Mouse (Mus musculus): ENCODE measurements around the gene C2cd4c.

The C2cd4c gene

GRCm38 (mm10) chr10:79613578-79614304 lies at the start of gene C2cd4c:
C2cd4c (minus strand) TSS chr10:79614025.
- DNase-seq (ENCODE audit: low read depth, low spot score) = peak; percentile 96

- DNase-seq (ENCODE audit: low read depth, low spot score) = peak; percentile 74
These were observed 48.0 kb upstream of the C2cd4c start for GRCm38 (mm10) chr10:79661861-79662260.

DNA sequence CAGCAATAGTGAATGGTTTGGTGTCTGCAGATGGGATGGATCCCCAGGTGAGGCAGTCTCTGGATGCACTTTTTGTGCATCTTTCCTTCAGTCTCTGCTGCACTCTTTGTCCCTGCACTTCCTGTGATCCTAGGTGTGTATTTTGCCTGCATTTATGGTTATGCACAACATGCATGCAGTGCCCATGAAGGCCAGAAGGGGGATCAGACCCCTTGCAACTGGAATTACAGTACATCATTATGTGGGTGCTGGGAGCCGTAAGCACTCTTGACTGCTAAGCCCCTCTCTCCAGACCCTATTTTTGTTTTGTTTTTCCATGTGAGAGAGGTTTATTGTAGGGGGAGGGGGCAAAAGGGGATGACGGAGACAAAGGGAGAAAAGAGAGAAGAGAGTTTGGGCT lies 46.5 kb upstream of the C2cd4c start:
- DNase-seq (ENCODE audit: low read depth, low spot score) = no peak

- DNase-seq (ENCODE audit: low read depth, low spot score) = peak; percentile 74
These were observed 45.0 kb upstream of the C2cd4c start for GRCm38 (mm10) chr10:79658829-79659228.

DNA sequence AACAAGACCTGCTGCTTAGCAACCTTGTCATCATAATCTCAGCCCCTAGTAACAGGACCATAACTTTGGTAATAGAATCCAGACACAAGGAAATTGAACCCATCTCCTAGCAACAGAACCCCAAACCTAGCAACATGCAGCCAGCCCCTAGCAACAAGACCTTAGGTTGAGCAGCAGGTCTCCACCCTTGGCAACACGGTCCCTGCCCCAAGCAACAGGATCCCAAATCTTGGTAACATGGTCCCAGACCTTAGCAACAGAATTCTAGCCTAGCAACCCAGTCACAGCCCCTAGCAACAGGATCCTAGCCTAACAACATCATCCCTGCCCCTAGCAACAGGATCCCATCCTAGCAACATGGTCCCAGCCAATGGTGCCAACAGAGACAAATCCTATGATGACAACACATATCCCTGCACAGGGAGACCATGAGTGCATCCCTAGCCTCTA lies 41.1 kb upstream of the C2cd4c start:
- no peak for DNase-seq (ENCODE audit: low read depth, low spot score)

GRCm38 (mm10) chr10:79652789-79653188 lies 39.0 kb upstream of the C2cd4c start:
- DNase-seq (ENCODE audit: low read depth, low spot score) = no peak

- DNase-seq (ENCODE audit: low read depth, low spot score) = peak; percentile 79
These were observed 35.4 kb upstream of the C2cd4c start for GRCm38 (mm10) chr10:79649070-79649751.

- DNase-seq (ENCODE audit: low read depth, low spot score) = no peak
These were observed 31.9 kb upstream of the C2cd4c start, which contains the start of gene Odf3l2 for GRCm38 (mm10) chr10:79645711-79646110. Odf3l2 (minus strand) TSS chr10:79645738.

DNA sequence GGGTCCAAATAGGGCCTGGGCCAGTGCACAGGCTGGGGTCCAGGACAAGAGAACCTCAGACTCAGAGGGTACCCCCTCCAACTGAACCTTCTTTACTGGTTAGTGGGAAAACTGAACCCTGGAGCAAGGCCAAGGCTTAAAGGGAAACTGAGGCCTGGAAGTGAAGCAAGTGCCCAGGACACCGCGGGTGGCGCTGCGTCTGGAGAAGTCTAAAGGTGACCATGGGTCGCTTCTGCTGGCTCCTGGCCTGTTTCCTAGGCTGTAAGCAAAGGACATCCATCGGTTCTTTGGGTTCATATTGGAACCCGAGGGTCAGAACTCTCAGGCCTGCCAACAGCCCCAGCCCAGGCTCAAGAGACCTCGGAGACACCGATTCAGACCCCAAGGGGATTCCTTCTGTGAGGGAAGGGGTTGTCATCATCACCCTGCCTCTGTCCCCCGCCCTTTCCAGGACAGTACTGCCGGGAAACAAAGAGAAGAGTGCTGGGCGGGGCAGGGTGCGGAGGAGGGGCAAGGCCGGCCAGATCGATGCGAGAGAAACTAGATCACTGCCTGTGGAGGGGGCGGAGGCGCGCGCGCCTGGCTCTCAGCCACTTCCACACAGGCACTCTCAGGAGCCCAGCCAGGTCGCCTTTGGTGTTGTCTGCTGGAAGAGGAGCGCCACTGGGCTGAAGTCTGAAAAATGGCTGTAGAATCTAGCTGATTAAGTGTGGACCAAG lies 24.8 kb upstream of the C2cd4c start:
- peak; percentile 87 for DNase-seq (ENCODE audit: low read depth, low spot score)

DNA sequence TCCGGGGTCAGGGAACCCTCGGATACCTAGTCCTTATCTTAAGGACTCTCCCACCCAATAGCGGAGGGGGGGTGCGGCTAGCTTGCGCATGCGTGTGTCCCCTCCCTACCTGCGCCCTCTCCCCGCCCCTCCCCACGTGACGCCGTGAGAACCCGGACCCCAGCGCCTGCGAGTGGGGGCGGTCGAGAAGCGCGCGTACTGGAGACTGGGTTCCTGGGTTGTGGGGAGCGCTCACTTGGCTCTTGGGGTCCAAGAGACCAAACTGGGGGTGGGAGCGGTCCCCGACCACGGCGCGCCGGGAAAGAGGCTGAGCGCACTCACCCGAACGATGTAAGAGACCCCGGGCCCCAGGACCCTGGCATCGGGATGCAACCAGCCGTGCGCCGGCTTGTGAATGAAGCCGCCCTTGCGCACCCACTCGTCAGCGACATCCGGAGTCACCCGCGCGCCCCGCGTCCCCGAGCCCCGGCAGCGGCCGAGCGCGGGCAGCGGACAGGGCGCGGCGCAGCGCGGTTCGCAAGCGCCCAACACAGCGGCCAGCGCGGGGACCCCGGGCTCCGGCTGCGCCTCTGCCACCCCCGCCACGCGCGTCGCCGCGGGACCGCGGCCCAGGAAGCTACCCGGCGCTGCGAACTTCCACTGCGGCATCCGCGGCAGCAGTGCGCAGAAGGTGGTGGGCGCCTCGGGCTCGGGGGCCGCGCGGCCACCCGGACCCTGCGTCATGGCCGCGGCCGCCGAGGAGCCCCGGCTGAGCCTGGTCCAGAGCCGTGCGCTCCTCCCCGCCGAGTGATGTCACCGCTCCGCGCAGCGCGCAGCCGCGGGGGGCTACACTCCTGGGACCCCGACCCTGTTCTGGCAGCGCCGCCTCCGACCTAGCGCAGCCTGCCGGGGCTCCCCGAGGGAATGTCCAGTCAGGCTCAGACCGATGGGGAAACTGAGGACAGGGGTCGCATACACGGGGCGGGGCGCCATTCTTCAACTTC lies 23.6 kb upstream of the C2cd4c start, which contains the start of gene Shc2:
Gene Shc2 (minus strand): TSS at position 791 of the 983 bp plus-strand sequence.
- DNase-seq (ENCODE audit: low read depth, low spot score) = peak; percentile 86

GRCm38 (mm10) chr10:79636287-79636686 lies 22.5 kb upstream of the C2cd4c start:
- no peak for DNase-seq (ENCODE audit: low read depth, low spot score)

DNA sequence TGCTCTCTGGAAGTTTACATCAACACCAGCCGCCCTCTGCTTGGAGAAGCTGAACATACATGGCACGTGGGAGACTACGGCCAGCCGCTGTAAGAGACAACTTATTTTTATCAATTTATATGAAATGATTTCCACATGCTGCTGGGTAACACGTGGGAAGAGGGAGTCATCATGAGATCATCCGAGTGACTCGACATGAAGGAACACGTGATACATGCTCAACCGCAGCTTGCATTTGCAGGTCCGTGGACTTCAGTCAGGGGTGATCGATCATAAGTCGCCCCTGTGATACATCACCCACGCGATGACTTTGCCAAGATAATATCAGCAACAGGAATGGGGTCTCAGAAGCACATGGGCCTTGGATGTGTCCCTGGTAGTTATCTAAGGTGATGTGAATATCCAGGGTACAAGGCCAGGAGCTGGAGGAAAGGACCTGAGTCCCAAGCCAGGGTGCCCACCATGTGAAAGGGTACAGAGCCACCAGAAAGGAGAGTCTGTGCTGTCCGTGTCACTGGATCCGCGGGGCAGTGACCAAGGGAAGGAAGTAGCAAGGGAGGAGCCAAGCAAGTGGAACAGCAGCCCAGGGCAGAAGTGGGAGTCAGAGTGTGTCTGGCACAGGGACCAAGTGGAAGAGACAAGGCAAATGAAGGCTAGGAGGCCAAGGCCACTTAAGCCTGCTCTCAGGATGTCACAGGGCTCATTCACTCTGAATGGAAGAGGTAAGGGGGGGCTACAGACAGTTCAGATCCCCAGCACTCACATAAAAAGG lies 19.4 kb upstream of the C2cd4c start:
- DNase-seq (ENCODE audit: low read depth, low spot score) = no peak

DNA sequence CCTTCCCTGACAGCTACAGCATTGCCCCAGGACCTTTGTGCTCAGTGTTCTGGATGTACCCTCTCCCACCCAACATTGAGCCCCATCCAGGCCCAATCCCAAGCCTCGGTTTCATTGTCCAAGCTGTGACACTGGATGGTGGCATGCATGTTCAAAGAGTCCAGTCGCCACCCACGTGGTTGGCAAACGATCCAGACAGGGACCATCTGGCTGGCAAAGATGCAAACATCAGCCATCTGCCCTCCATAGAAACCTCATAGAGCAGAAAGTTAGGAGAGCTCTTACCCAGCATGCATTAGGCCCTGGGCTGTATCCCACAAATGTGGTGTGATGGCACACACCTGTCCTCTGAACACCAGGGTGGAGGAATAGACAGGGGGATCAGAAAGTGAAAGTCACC lies 17.6 kb upstream of the C2cd4c start:
- DNase-seq (ENCODE audit: low read depth, low spot score) = no peak

- DNase-seq (ENCODE audit: low read depth, low spot score) = no peak
These were observed 14.6 kb upstream of the C2cd4c start for GRCm38 (mm10) chr10:79628377-79628776.

DNA sequence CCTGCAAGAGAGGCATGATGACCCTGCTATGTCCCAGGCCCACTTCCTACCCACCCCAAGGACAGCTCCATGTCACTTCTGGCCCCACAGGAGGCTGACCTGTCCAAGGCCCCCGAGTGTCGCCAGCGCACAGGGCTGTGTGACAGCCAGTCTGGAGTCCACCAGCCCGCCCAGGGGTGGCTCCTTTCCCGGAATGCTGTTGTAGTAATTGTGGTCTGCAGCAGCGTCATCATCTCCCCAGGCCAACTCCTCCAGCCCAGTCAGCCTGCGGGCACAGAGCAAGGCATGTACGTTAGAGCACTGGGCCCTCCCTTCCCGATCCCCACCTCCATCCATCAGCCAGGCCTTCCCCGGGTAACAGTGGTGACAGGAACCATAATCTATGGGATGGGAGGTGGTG lies 12.3 kb upstream of the C2cd4c start:
- DNase-seq (ENCODE audit: low read depth, low spot score) = no peak

DNA sequence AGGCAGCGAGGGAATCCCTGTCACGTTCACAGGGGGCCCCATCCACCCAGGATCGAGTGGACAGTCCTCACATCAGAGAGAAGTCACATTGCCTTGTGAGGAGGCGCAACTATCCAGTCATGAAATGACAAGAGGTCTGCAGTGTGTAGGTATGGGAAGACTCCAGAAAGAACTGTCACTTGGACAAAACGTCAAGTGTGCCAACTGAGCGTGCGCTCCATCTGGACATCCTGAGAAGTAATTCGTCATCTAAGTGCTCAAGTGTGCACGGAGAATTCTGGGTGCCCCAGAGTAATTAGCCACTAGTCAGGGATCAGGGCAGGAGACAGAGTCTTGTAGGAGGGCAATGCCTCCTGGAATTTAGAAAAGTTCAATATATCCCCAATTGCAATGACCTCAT lies 11.6 kb upstream of the C2cd4c start:
- no peak for DNase-seq (ENCODE audit: low read depth, low spot score)

- DNase-seq (ENCODE audit: low read depth, low spot score) = no peak
These were observed 10.1 kb upstream of the C2cd4c start for GRCm38 (mm10) chr10:79623950-79624349.

DNA sequence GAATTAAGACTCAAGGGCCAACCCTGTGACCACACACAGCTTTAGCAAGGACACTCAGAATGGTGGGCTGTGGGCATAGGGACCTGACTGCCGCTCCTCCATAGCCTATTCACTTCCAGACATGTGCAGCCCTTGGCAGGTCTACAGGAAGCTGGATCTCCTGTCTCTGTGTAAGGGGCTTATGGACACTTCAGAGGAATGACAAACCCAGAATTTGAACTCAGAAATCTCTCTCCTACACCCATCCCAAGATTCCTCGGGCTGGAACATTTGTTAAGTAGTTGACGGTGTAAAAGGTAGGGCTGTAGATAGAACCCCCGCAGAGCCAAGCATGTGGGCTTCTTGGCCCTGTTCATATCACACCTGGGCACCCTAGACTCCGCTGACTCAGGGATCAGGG lies 2.6 kb upstream of the C2cd4c start:
- DNase-seq (ENCODE audit: low read depth, low spot score) = no peak

DNA sequence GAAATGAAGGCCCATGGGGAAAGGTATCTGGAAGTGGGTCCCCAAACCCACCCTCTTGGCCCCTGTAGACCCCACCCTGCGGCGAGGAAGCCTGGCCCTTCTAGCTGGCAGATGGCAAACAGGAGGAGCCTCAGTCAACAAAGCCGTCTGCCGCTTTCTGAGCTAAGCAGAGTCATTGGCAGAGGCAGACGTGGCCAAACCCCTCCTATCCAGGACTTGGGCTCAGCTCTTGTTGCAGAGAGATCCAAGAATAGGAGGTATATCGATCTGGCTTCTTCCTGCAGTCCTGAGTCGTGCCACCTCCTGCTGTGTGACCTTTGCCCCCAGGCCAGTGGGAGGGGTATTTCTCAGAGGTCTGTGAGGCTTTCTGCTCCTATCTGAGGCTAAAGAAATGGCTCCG lies 2.0 kb upstream of the C2cd4c start:
- DNase-seq (ENCODE audit: low read depth, low spot score) = peak; percentile 75

DNA sequence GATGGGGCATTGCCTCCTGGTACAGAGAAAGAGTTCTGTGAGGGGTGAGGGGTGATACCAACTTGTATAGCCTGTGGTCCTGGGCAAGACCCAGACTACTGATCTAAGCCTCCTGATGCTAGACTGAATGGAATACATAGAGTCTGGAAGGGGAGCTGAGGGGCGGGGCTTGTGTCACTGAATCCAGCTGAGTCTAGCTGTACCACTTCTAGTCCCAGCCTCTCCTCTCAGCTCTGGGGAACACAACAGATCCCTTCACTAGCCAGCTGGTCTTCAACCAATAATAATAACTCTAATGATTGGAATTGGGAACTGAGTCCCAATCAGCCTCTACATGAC lies 449 bp upstream of the C2cd4c start:
- DNase-seq (ENCODE audit: low read depth, low spot score) = no peak
